Mouse (Mus musculus) neural tube, embryonic 10.5 days (tissue): Measurements from ENCODE around the gene Prima1.
A peak's percentile ranks its signal among the peaks of the same experiment; 100 is the strongest.

ENCODE experiments used
- DNase-seq: peaks from one replicate; pipeline ENCODE4 v3.0.0-alpha.2; 2017; ENCODE audit warnings: low spot score; ENCODE audit errors: extremely low spot score

The Prima1 gene

GRCm38 (mm10) chr12:103226121-103226520, 15.8 kb downstream of the Prima1 start:
- no peak for DNase-seq

DNA sequence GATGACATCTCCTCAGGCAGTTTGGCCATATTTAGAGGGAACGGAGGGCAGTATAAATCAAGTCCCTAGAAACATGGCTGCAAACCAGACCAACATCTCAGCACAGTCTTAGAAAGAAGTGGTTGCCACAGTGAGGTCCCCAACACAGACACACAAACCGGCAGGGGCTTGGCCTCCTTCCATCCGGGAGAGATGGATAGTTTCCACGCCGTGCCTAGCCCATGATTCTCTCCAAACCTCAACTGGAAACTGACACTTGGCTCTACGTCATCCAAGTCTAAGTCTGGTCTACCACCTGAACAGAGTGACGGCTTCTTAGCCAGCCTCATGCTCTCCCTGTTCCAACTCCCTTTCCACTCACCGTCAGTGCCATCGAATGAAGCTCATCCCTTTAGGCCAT, 18.3 kb downstream of the Prima1 start:
- no peak for DNase-seq

GRCm38 (mm10) chr12:103215877-103216610, 25.9 kb downstream of the Prima1 start:
- no peak for DNase-seq

DNA sequence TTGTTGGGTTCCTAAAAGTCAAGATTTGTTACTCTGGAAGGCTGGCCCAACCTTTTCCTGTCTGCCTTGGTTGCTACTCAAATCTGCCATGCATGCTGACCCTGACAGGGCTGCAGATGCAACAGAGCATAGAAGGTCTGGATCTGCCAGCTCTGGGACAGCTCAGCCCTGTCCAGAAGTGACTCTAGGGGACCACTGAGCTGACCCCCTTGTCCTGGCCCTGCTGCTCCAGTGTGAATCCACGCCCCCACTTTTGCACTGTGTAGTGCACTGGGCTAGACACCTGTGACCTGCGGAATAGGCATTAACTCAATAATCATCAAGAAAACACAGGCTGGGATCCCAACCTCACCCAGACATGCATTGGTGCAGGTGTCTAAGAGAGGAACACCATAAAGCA, 27.2 kb downstream of the Prima1 start:
- no peak for DNase-seq

- no peak for DNase-seq
Observed at GRCm38 (mm10) chr12:103214270-103214669, 27.7 kb downstream of the Prima1 start.

GRCm38 (mm10) chr12:103213591-103213990, 28.4 kb downstream of the Prima1 start:
- no peak for DNase-seq

- no peak for DNase-seq
Observed at GRCm38 (mm10) chr12:103211078-103211477, 30.9 kb downstream of the Prima1 start.

- no peak for DNase-seq
Observed at GRCm38 (mm10) chr12:103209581-103209980, 32.4 kb downstream of the Prima1 start.

DNA sequence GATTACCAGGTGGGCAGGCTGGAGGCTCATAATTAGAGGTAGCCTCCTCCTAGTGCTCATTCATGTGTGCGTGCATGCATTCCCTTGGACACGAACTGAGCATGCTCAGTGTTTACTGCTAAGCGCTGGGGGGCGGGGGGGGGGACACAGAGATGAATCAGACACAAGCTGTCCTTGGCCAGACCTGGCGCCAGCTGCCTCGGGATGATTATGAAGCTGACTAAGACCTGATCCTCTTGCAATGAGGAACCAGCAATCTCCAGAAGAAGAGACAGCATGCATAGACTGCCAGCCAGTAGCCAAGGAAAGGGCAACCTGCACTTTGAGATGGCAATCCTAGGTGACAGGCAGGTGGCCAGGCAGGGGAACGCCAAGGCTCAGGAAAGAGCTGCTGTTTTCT, 36.4 kb downstream of the Prima1 start:
- DNase-seq, result no peak

- DNase-seq, result peak; percentile 51
Observed at GRCm38 (mm10) chr12:103202592-103203544, 39.1 kb downstream of the Prima1 start.

- DNase-seq, result no peak
Observed at GRCm38 (mm10) chr12:103192996-103193395, 49.0 kb downstream of the Prima1 start.

- DNase-seq, result no peak
Observed at GRCm38 (mm10) chr12:103189771-103190170, 52.2 kb downstream of the Prima1 start.

DNA sequence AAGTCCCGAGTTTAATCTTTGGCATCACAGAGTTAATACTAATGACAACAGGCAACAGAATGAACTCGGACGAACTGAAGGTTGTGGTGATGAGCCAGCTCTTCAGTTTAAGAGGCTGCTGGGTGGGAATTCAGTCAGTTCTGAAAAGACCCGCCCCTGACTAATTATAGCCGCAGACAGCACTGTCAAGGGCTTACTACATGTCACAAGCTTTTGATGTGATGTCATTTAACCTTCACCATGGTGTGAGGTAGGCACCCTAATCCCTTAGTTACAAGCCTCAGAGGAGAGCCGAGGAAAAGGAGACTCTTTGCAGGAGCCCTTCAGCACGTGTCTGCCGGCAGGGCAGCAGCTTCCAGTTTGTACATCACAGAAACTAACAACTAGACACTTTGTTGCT, 53.7 kb downstream of the Prima1 start:
- no peak for DNase-seq

DNA sequence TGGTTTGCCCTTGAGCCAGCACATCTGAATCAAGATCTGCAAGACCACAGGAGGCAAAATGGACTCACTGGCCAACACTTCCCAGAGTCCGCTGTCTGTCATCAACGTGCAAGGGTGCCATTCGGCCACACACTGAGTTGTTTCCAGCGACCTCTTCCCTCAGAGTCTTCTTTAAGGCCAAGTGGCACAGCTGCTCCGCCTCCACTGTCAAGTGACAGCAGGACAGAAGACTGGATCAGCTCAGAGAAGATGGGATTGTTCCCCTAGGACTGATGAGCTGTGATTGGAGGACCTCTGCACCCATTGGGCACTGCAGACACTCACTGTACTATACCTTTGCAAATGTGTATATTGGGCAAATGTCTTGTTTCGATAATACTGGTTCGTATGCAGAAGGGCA, 54.9 kb downstream of the Prima1 start:
- no peak for DNase-seq

- DNase-seq, result no peak
Observed at GRCm38 (mm10) chr12:103183057-103183456, 58.9 kb downstream of the Prima1 start.

GRCm38 (mm10) chr12:103168892-103169291, 73.1 kb downstream of the Prima1 start:
- DNase-seq, result no peak

DNA sequence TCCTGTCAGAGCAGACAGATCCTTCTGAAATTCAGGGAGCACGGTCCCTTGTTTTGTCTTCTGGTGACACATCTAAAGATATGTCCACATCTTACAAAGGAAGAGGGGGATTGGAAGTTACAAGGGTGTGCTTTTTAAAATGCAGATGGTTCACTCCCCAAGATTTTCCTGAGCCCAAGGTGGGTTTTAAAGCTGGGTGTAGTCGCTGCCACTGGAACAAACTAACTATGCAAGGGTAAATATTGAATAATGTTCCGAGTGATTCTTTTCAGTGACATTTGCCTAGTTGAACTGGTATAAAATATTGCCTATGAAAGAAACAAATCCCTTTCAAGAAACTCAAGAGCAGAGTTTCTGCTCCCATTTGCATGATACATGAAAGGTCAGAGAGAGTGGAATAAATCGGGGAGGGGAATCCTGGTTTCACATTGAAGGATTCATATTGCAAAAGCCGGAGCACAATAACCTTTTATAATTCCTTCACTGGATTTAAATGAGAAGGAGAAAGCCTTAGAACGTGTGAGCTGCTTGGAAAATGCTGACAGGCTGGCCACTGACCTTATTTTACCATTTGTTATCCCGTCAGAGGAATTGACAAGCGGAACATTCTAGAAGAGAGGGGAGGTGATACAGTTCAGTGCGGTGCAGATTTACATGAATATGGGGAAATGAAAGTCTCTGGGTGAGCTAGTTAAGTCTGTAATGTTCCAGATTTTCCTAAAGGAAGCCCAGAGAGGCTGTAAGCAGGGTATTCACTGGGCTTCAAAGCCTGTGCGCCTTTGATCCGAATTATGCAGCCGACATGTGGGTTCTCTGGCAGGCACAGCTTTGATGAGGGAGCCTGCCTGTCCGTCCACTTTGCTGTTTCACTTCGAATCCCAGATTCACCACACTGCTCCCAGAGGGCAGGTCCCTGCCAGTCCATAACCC, 77.6 kb downstream of the Prima1 start:
- DNase-seq, result no peak

- no peak for DNase-seq
Observed at GRCm38 (mm10) chr12:103163596-103163995, 78.4 kb downstream of the Prima1 start.

GRCm38 (mm10) chr12:103160721-103161120, 81.2 kb downstream of the Prima1 start:
- DNase-seq, result no peak

- no peak for DNase-seq
Observed at GRCm38 (mm10) chr12:103159016-103159415, 82.9 kb downstream of the Prima1 start.
